Mouse (Mus musculus) retina, embryonic 14.5 days (tissue): Measurements from ENCODE around the gene Hyal3.
"Not testable (repeated sequence)": the region's sequence is repeated elsewhere in the genome, so short reads cannot be mapped to it uniquely, and the experiment has no call there.

Experiments used
- DNase-seq: peaks from one replicate; pipeline ENCODE4 v3.0.0-alpha.2; 2015; ENCODE audit warnings: low spot score

Hyal3 gene

GRCm38 (mm10) chr9:107550491-107551116, 30.0 kb upstream of the Hyal3 start:
- DNase-seq: no peak

- peak; percentile 62 for DNase-seq
These were observed 29.3 kb upstream of the Hyal3 start, which contains the start of gene Rassf1 for GRCm38 (mm10) chr9:107551117-107551889. Gene Rassf1 (plus strand): TSS chr9:107551555.

- no peak for DNase-seq
These were observed 28.7 kb upstream of the Hyal3 start for GRCm38 (mm10) chr9:107551890-107552355.

- no peak for DNase-seq
These were observed 27.8 kb upstream of the Hyal3 start for GRCm38 (mm10) chr9:107552690-107553393.

- DNase-seq: no peak
These were observed 26.9 kb upstream of the Hyal3 start for GRCm38 (mm10) chr9:107553541-107554318.

- peak; percentile 99 for DNase-seq
These were observed 26.2 kb upstream of the Hyal3 start for GRCm38 (mm10) chr9:107554319-107554825.

- DNase-seq: peak; percentile 60
These were observed 25.6 kb upstream of the Hyal3 start for GRCm38 (mm10) chr9:107555031-107555457.

- DNase-seq: no peak
These were observed 24.9 kb upstream of the Hyal3 start for GRCm38 (mm10) chr9:107555701-107556100.

- DNase-seq: no peak
These were observed 24.3 kb upstream of the Hyal3 start for GRCm38 (mm10) chr9:107556346-107556745.

- peak; percentile 93 for DNase-seq
These were observed 17.5 kb upstream of the Hyal3 start, which contains the start of gene Tusc2 for GRCm38 (mm10) chr9:107563029-107563581. Gene Tusc2 (plus strand): TSS chr9:107563255.

- DNase-seq: not testable (repeated sequence)
These were observed 15.1 kb upstream of the Hyal3 start for GRCm38 (mm10) chr9:107565556-107565955.

GRCm38 (mm10) chr9:107566041-107566709, 14.4 kb upstream of the Hyal3 start:
- peak; percentile 84 for DNase-seq

- DNase-seq: no peak
These were observed 13.8 kb upstream of the Hyal3 start for GRCm38 (mm10) chr9:107566855-107567254.

GRCm38 (mm10) chr9:107567702-107568319, 12.8 kb upstream of the Hyal3 start, which contains the start of gene Hyal2:
Gene Hyal2 (plus strand): TSS chr9:107567945.
- no peak for DNase-seq

GRCm38 (mm10) chr9:107568331-107569261, 12.0 kb upstream of the Hyal3 start:
- peak; percentile 91 for DNase-seq

GRCm38 (mm10) chr9:107569270-107569669, 11.3 kb upstream of the Hyal3 start:
- no peak for DNase-seq

GRCm38 (mm10) chr9:107570016-107570415, 10.6 kb upstream of the Hyal3 start:
- no peak for DNase-seq

GRCm38 (mm10) chr9:107570845-107571244, 9.8 kb upstream of the Hyal3 start:
- DNase-seq: no peak
